Mouse (Mus musculus): Measurements from ENCODE around the gene Zbtb7a. TPM values are rescaled to one million over a fixed set of nuclear protein-coding genes. Genes with fewer than 3 reads are reported as not detected.
"Not testable (repeated sequence)": the region's sequence is repeated elsewhere in the genome, so short reads cannot be mapped to it uniquely, and the experiment has no call there.

Zbtb7a gene
- total and polyA plus RNA-seq, 2 experiments from 2014 or later = 32.3 to 57.8 TPM

GRCm38 (mm10) chr10:81173132-81173531 is 38.1 kb downstream of the Zbtb7a start:
- 8% methylated on average over 21 of the region's 21 CpGs for WGBS
- Histone ChIP-seq H3K9me3 (replicated peaks; ENCODE audit: control insufficient read depth, low read length) (no peaks in the 10 kb centered on the region), H3K27me3 (ENCODE audit: control insufficient read depth, insufficient read depth, low read length) (no peaks in the 10 kb centered on the region), H3K4me2 (ENCODE audit: low read depth, low read length) (peak overlapping the region; percentile 45), H3K4me1 (ENCODE audit: control insufficient read depth, insufficient read depth) (peaks cover 23% of the 10 kb centered on the region), H3K36me3 (replicated peaks; ENCODE audit: control insufficient read depth, insufficient read depth, low read length) (peaks cover 9% of the 10 kb centered on the region), H3K4me3 (ENCODE audit: low read depth, low read length) (no peak overlapping the region), H3K9ac (replicated peaks; ENCODE audit: low read depth, low read length) (peak overlapping the region; percentile 18; the same call in 1 of the 2 replicates), H3K27ac (ENCODE audit: low read depth) (peak overlapping the region; percentile 87)
- peak; percentile 18; the same call in 1 of the 2 replicates for ATAC-seq (ENCODE audit: insufficient read depth, low read depth)
- DNase-seq (ENCODE audit: low spot score) = peak; percentile 84
- TF ChIP-seq CTCF (IDR thresholded peaks at IDR 0.05; ENCODE audit: low read depth) (peak; percentile 81), EP300 (IDR thresholded peaks at IDR 0.05; ENCODE audit: low read depth) (no peak)

DNA sequence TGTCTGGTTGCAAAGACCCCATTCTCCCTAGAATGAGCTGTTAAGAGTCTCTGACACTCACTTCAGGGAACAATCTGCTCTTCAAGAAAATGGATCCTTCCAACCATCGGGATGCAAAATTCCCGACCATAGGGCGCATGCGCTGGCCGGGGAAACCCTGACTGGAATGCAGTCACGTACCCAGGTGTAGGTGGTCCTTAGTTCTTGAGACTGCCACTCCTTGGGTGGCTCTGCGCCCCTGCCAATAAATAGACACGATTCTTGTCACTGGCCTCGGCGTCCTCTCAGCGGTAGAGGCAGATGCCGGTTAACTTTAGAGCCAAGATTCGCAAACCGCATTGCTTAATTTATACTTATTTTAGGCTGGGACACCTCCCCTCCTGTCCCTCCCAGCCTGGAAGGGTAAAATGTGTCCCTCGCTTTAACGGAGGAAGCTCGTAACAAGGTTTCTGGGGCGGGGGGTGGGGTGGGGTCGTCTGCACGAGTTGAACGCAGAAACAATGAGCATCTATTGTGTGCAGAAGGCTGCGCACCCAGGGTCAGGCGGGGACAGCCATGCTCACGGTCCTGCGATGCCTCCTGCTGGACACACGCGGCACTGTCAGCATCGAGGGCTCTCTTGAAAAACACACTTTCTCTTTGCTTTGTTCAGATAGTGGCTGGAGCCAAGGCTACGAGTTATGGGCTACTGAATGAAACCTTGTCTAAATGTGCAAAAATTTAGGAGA is 39.8 kb downstream of the Zbtb7a start:
- Histone ChIP-seq H3K4me3 (ENCODE audit: low read depth, low read length) (peak overlapping the region; percentile 29), H3K4me2 (ENCODE audit: low read depth, low read length) (peak overlapping the region; percentile 53), H3K9ac (replicated peaks; ENCODE audit: low read depth, low read length) (no peak overlapping the region), H3K36me3 (replicated peaks; ENCODE audit: control insufficient read depth, insufficient read depth, low read length) (peaks cover 25% of the 10 kb centered on the region), H3K27ac (ENCODE audit: low read depth) (peak overlapping the region; percentile 95), H3K9me3 (replicated peaks; ENCODE audit: control insufficient read depth, low read length) (no peaks in the 10 kb centered on the region), H3K27me3 (ENCODE audit: control insufficient read depth, insufficient read depth, low read length) (no peaks in the 10 kb centered on the region), H3K4me1 (ENCODE audit: control insufficient read depth, insufficient read depth) (peaks cover 20% of the 10 kb centered on the region)
- DNase-seq (ENCODE audit: low spot score) = peak; percentile 86
- peak; percentile 48 for ATAC-seq (ENCODE audit: insufficient read depth, low read depth)
- TF ChIP-seq EP300 (IDR thresholded peaks at IDR 0.05; ENCODE audit: low read depth) (no peak), CTCF (IDR thresholded peaks at IDR 0.05; ENCODE audit: low read depth) (peak; percentile 91)
- WGBS = 4% methylated on average over 29 of the region's 29 CpGs

GRCm38 (mm10) chr10:81175345-81175701 is 40.3 kb downstream of the Zbtb7a start:
- H3K9me3 ChIP-seq (replicated peaks; ENCODE audit: control insufficient read depth, low read length); ATAC-seq (ENCODE audit: insufficient read depth, low read depth); DNase-seq (ENCODE audit: low spot score); H3K9ac ChIP-seq (replicated peaks; ENCODE audit: low read depth, low read length); H3K27me3 ChIP-seq (ENCODE audit: control insufficient read depth, insufficient read depth, low read length): not testable (repeated sequence)
- Histone ChIP-seq H3K27ac (ENCODE audit: low read depth) (peak overlapping the region; percentile 95), H3K4me1 (ENCODE audit: control insufficient read depth, insufficient read depth) (peaks cover 20% of the 10 kb centered on the region), H3K4me2 (ENCODE audit: low read depth, low read length) (peak overlapping the region; percentile 53), H3K36me3 (replicated peaks; ENCODE audit: control insufficient read depth, insufficient read depth, low read length) (peaks cover 31% of the 10 kb centered on the region), H3K4me3 (ENCODE audit: low read depth, low read length) (peak overlapping the region; percentile 29)
- 12% methylated on average over 4 of the region's 4 CpGs for WGBS

DNA sequence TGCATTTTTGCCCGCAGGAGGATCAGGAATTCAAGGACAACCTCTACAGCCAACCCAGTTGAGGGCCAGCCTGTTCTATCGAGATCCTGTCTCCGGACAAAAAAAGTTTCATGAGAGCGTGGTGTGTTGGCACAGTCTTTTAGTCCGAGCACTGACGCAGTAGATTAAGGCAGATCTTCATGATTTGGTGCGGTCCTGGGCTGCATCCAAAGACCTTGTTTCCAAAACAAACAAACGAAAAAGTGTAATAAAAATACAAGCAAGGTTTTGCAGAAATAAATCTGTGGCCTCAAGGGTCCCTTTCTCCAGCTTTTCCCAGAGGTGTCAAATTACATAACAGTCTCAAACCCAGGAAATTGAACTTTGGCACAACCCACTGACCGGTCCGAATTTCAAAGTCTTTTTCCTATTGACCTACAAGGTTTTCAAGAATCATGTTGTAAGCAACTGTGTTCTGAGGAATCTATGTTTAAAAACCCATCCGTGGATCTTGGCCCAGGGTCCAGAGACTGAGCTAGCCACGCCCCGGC is 41.0 kb downstream of the Zbtb7a start:
- Histone ChIP-seq H3K4me1 (ENCODE audit: control insufficient read depth, insufficient read depth) (peaks cover 20% of the 10 kb centered on the region), H3K27ac (ENCODE audit: low read depth) (peak overlapping the region; percentile 95), H3K36me3 (replicated peaks; ENCODE audit: control insufficient read depth, insufficient read depth, low read length) (peaks cover 37% of the 10 kb centered on the region), H3K9ac (replicated peaks; ENCODE audit: low read depth, low read length) (0 out of 2 replicates have a peak overlapping the region, but pooled peaks have one; percentile 8), H3K27me3 (ENCODE audit: control insufficient read depth, insufficient read depth, low read length) (no peaks in the 10 kb centered on the region), H3K4me3 (ENCODE audit: low read depth, low read length) (peak overlapping the region; percentile 88), H3K4me2 (ENCODE audit: low read depth, low read length) (peak overlapping the region; percentile 56), H3K9me3 (replicated peaks; ENCODE audit: control insufficient read depth, low read length) (no peaks in the 10 kb centered on the region)
- no peak for DNase-seq (ENCODE audit: low spot score)
- TF ChIP-seq CTCF (IDR thresholded peaks at IDR 0.05; ENCODE audit: low read depth) = no peak
- TF ChIP-seq EP300 (IDR thresholded peaks at IDR 0.05; ENCODE audit: low read depth) = no peak
- peak; percentile 4; the same call in 1 of the 2 replicates for ATAC-seq (ENCODE audit: insufficient read depth, low read depth)
- WGBS = 6% methylated on average over 13 of the region's 13 CpGs

DNA sequence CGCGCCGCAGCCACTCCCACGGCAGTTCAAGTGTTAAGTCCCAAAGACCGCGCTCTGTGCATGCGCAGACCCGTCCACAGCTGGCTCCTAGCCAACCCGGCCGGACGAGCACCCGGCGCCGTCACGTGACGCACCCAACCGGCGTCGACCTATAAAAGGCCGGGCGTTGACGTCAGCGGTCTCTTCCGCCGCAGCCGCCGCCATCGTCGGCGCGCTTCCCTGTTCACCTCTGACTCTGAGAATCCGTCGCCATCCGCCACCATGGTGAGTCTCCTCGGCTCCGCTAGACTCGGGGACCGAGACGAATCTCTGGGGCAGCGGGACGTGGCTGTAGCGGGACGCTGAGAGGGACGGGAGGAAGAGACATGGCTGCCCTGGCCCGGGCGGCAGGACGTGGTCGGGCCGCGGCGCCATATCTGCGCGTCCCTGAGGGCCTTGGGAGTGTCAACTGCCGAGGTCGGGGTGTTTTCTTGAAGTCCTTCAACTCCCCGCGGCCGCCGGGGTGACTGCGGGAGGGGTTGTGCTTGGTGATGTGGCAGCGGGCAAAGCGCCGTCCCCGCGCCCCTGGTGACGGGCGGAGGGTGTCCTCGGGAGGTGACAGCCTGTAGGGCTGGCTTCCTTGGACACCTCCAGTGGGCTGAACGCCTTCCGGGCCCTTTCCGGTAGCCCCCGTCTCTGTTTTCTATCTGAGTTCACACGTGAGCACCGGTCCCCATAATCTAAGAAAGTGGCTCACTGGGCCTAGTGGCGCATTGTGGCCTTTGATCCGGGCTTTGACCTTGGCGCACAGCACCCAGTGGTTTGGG is 41.6 kb downstream of the Zbtb7a start, which contains the start of gene Eef2:
Gene Eef2, plus strand, starts transcription at position 166 of the 806 bp plus-strand sequence.
- peak; percentile 85 for ATAC-seq (ENCODE audit: insufficient read depth, low read depth)
- H3K27me3 ChIP-seq (ENCODE audit: control insufficient read depth, insufficient read depth, low read length) = no peaks in the 10 kb centered on the region
- DNase-seq (ENCODE audit: low spot score) = peak; percentile 95
- peaks cover 20% of the 10 kb centered on the region for H3K4me1 ChIP-seq (ENCODE audit: control insufficient read depth, insufficient read depth)
- peak within 1 kb of the TSS; percentile 95 for H3K27ac ChIP-seq (ENCODE audit: low read depth)
- H3K4me2 ChIP-seq (ENCODE audit: low read depth, low read length) = peak within 1 kb of the TSS; percentile 89
- no peaks in the 10 kb centered on the region for H3K9me3 ChIP-seq (replicated peaks; ENCODE audit: control insufficient read depth, low read length)
- H3K9ac ChIP-seq (replicated peaks; ENCODE audit: low read depth, low read length) = peak within 1 kb of the TSS; percentile 96
- peak within 1 kb of the TSS; percentile 88 for H3K4me3 ChIP-seq (ENCODE audit: low read depth, low read length)
- TF ChIP-seq EP300 (IDR thresholded peaks at IDR 0.05; ENCODE audit: low read depth) (peak; percentile 94), CTCF (IDR thresholded peaks at IDR 0.05; ENCODE audit: low read depth) (no peak)
- H3K36me3 ChIP-seq (replicated peaks; ENCODE audit: control insufficient read depth, insufficient read depth, low read length) = peaks cover 44% of the 10 kb centered on the region
- WGBS = under 1% methylated on average over 77 of the region's 77 CpGs

Data from heart, postnatal 0 days (tissue).